Mouse (Mus musculus) liver, adult (tissue): ENCODE measurements around the gene Serinc2.

ENCODE experiments used
- GATA4 ChIP-seq: IDR thresholded peaks from 2 replicates; pipeline ENCODE4 v1.6.1; 2014; ENCODE audit warnings: mild to moderate bottlenecking, low read length; ENCODE audit not compliant: insufficient replicate concordance

Serinc2 gene

DNA sequence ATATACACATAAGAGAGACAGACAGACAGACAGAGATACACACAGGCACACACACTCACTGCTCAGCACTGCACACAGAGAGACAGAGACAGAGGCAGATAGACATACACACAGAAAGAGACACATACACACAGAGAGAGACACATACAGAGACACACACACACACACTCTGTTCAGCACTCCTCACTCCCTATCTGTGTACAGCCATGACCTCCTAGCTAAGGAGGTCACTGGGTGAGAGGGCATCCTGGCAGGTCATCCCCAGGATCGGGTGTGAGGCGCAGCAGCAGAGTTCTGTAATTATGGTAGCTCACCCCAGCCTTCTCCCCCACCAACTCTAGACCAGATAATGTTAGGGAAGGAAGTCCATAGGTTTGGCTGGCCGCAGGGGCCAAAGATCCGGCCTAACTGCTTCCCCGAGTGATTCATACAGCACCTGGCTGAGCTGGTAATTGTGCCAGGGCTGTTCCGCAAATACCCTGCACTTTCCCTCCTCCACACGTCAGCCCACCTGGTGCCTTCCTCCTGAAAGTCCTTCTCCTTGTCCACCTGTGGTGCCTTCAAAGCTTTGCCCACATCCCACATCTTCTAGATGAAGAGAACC, 2.3 kb downstream of the Serinc2 start:
- no peak for TF ChIP-seq GATA4

DNA sequence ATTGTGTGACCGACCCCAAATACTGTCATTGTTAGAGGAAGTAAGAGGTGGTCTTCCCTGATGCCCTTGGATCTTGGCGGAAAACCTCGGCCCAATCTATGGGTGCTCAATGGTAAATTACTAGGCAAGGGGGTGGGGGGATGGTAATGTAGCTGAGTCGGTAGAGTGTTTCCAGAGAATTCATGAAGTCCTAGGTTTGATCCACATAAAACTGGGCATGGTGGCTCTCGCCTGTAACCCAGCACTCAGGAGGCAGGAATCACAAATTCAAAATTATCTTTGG, 3.2 kb downstream of the Serinc2 start:
- no peak for TF ChIP-seq GATA4

DNA sequence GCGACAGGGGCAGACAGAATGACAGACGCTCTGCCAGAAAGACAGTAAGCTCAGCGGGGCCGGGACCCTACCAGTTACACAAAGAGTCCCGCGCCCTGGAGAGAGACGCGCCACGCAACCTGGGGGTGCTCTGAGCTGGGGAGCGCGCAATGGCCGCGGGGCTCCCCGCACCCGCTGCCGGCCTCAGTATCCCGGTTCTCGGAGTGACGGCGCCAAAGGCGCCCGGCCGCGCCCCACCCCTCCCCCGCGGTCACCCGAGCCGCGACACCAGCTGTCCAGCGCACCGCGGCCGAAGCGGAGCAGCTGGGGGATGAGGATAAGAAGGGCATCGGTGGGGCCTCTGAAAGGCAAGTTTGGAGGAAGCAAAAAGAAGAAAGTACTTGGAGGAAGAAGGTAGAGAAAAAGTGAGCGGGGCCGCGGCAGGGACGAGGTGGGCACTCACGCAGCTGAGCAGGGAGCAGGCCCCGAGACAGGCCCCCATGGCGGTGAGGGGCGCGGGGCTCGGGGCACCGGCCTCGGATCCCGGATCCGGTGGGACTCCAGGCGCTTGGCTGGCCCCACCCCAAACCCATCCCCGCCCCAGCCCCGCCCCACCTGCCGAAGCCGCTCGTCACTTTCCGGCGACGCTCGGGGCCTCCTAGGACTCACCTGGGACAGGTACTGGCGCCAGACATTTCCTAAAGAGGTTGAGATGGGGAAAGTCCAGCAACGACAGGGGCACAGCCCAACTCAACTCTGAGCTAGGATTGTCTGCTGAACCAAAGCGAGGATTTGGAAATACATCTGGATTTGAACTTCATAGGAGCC, 3.8 kb downstream of the Serinc2 start:
- TF ChIP-seq GATA4: no peak

DNA sequence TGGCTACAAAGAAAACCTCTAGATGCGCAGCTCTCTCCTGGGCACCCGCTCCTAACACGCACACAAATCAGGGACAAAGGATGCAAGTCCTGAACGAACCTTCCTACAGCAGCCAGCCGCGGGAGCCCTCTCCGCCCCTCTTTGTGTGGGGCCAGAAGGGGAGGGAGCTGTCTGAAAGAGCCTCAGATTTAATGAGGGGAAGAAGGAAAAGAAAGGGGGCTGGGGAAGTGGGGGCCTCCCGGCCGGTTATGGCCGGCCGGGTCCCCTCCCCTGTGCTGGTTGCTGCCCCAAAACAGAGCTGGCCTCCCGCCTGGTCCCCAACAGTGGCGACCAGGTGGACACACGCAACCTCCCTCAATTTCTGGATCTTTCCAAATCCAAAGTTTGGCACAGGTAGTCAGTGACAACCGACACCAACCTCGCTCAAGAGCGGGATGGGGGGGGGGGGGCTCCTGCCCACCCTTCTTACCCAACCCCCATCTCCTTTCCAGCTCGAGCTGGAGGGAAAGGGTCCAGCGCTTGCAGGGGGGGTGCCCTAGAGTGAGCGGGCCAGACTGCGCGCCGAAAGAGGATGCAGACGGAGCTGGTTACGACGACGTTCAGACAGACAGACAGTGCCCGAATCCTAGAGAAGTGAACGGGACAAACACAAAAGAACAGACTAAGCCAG, 4.5 kb downstream of the Serinc2 start:
- TF ChIP-seq GATA4: no peak

DNA sequence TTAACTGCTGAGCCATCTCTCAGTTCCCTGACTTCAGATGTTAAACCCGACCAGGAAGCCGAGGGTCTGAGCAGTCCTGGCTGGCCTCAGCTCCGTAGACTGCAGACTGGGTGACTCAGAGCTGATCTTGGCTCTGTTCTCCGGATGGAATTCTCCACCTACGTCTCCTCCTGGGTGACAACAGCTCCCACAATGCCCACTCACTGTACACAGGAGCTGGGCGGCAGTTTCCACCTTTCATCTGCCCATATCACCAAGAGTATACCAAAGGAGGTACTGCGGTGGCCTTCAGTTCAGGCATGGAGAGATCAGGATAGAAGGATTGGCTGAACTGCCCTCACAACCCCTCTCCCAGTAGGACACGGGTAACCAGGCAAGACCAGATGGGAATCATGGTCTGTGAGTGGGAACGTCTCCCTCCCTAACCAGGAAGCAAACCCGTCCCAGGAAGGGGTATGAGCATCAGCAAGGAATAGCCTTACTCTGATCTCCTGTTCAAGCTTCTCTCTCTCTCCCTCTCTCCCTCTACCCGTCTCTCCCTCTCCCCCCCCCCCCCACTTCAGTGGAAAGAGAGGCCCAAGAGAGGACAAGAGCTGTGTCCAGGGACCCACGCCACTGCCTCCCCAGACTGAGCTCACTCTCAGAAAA, 5.2 kb downstream of the Serinc2 start:
- TF ChIP-seq GATA4: no peak

DNA sequence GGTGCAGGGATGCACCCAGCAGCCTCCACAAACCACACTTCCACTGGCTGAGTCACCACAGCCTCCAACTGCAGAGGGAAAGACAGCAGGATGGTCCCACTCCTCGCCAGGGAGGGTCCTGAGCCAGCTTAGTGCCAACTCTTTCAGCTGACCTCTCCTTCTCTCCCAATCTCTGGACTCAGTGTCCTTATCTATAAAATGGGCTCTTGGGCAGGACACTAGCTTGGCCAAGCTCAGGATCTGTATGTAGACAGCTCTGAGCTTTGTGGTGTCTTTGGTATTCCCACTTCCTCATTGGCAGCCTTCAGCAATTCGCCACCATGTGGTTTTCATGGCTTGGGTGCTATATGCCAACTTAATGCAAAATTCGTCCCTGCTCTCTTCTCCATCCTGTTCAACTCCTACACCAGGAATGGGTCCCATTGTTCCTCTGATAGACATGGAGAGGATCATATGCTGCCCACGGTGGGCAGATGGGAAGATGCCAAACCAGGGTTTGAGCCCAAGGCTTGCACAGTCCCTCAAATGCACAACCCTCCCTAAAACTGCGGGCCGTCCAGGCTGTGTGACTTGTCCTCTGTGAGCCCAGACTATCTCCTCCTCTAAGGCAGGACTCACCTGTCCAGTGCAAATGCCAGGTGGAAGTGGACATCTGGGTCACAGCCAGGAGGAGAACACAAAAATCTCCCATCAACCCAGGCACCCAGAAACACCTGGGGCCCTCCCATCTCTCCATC, 8.2 kb downstream of the Serinc2 start:
- no peak for TF ChIP-seq GATA4

DNA sequence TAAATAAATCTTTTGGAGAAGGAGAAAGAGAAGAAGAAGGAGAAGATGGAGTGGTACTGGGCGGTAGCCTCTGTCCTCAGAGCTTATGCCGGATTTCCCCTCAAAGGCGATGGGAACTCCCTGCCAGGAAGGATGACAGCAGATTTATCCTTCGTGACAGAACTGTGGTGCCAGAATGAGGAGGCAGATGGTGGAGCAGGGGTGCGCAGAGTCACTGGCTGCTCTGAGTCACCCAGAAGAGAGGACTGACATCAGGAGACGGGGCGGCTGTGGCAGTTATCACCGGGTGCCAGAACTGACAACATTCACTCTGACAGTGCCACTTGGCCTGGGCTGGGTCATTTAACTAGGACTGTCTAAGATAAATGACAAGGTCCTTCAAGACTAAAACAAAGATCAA, 8.9 kb downstream of the Serinc2 start:
- no peak for TF ChIP-seq GATA4

DNA sequence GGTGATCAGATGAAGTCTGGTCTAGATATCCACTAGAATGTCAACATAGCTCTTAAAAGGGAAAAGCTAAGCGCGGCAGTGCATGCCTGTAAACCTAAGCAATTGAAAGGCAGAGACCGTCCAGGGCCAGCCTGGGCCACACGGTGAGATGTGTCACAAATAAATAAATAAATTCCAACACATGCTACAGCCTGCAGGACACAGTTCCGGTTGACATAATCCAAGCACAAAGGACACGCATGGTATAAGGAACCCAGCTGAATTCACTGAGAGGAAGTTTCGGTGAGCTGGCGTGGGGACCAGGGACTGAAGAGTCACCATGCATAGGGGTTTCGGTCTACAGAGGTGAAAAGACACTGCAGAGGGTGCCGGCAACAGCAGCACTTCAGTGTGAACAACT, 10.3 kb downstream of the Serinc2 start:
- TF ChIP-seq GATA4: no peak

DNA sequence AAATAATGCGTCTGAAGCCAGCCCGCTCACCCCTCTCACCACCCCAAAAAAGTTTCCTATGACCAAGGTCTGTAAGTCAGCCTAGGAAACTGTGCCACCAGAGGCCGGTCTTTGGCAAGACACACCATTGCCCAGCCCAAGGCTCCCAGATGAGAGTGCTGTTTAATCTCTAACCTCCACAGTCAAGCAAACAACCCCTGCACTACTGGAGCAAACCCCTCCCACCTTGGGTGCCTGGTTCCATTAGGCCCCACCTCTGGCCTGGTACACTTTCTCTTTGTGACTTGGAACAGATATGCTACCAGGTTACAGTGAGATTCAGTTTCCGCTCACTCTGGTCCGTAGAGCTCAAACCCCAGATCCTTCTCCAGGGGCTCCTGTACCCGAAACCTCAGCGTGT, 11.9 kb downstream of the Serinc2 start:
- no peak for TF ChIP-seq GATA4

DNA sequence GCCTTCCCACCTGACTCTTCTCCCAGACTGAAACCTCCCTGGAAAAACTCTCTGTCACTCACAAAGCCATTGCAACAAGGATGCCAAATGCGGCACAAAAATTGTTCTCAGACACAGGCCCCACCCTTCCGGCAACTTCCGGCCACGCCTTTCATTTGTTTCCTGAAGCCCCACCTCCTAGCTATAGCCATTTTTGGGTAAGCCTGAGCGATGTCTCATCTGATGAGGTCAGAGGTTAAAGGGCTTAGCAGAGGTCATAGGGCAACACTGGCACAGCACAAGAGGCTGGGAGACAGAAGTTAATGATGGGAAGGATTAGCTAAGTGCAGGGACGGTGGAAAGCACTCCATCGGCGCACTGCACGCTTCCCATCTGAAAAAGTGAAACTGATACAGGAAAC, 12.4 kb downstream of the Serinc2 start:
- TF ChIP-seq GATA4: no peak

DNA sequence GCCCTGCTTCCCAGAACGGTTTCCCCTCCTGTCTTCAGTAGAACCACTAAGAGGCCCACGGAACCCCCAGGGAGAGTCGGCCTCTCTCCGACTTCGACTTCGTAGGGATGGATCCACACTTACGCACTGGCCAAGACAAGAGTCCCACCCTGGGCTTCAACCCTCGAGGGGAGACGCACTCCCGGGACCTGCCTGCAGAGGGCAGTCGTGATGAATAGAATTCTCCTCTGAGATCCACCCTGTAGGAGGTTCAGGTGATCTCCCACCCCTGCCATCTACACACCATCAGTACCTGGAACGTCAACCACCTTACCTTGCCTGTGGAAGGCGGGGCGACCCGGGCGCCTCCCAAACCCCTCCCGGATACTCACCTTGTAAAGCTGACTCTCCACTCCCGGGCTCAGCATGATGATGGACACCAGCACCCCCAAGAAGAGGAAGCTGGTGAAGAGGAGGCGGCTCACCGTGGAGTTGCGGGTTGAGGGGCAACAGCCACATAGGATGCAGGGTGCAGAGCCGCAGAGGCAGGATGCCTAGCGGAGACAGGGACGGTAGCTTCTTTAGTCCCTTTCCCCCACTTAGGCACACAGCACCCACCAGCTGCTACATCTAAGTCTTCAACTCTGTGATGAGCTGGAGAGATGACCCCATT, 14.2 kb downstream of the Serinc2 start:
- TF ChIP-seq GATA4: no peak

DNA sequence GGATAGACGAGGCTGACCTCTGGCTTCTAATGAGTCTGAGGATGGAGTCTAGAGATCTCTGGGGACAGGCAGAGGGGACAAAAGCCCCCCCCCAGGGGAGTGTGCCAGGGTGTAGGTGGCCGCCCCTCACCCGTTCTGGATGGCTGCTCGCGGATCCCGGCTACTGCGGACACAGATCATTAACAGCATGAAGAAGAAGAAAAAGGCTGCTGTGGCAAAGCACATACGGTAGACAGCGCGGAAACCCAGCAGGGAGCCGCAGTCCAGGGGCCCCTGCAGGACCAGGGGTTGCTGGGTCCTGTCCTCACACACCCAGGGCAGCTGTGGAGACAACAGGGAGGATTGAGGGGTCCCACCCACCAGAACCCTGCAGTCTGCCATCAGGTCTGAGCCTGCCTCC, 14.9 kb downstream of the Serinc2 start:
- TF ChIP-seq GATA4: no peak

DNA sequence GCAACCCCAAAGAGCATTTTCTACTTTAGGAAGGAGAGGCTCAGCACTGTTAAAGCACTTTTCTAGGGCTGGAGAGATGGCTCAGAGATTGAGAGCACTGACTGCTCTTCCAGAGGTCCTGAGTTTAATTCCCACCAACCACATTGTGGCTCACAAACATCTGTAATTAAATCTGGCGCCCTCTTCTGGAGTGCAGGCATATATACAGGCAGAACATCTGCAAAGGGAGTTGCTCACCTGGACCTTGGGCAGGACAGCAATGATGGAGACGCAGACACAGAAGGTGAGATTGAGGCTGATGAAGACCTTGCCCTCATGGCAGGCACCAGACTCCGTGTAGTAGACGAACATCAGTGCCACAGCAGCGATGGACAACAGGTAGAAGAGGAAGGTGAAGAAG, 18.6 kb downstream of the Serinc2 start:
- no peak for TF ChIP-seq GATA4

DNA sequence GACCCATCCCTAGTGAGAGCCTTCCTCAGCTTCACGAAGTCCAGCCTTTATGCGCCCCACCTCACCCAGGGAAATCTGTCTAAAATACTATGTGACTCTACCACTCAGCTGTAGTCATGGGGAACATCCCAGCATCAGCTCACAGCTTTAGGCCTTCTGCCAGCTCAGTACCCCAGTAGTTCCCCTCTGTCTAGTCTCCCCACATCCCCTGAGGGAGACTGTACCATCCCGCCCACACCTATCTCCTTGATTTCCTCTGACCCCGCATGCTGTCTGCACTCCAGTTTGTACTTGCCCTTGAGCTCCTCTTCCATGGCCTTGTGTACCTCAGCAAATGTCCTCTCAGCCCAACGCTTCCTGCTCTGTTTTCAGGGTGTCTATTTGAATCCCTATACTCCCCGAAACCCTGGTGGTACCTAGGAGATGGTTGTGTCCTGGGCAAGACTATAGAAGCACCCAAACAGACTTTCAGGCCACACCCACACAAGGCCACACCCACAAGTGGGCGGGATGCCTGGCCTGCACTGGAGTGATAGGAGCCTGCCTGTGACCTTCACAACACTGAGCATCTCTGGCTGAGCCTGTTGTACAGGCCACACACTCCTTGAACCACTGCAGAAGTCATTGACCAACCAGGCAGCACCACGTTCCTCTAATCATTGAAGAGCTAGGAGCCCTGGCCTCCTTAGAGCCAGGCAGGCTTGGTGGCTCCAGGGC, 26.4 kb downstream of the Serinc2 start:
- TF ChIP-seq GATA4: no peak
